Mouse (Mus musculus) cortical plate, adult 2 months (tissue): ENCODE measurements around the gene Ccdc124. TPM values are rescaled to one million over a fixed set of nuclear protein-coding genes. Genes with fewer than 3 reads are reported as not detected.

Source experiments
- H3K27ac ChIP-seq: fragments of 200-500 bp; 2 replicates; pipeline ENCODE4 v1.5.1; 2012; ENCODE audit warnings: low read length, control low read depth, inconsistent platforms; ENCODE audit not compliant: insufficient read depth
- H3K4me1 ChIP-seq: fragments of 200-500 bp; 2 replicates; pipeline ENCODE4 v1.6.1; 2011; ENCODE audit warnings: low read length; ENCODE audit not compliant: control insufficient read depth, insufficient read depth
- H3K4me3 ChIP-seq: fragments of 200-500 bp; 2 replicates; pipeline ENCODE4 v1.5.1; 2011; ENCODE audit warnings: mild to moderate bottlenecking, low read length, control low read depth; ENCODE audit not compliant: insufficient read depth
- CTCF ChIP-seq: fragments of 200-500 bp; IDR thresholded peaks from 2 replicates; pipeline ENCODE4 v1.5.1; 2011; ENCODE audit warnings: mild to moderate bottlenecking, control low read depth, low read length; ENCODE audit not compliant: insufficient read depth; ENCODE audit errors: extremely low read depth
- POLR2A ChIP-seq: fragments of 200-500 bp; IDR thresholded peaks from 2 replicates; pipeline ENCODE4 v1.6.1; 2011; ENCODE audit warnings: mild to moderate bottlenecking, low read length, control low read depth; ENCODE audit not compliant: insufficient read depth; ENCODE audit errors: extremely low read depth
- polyA plus RNA-seq: library from polyadenylated mRNA; depleted of rRNA; stranded (reverse); fragments of >200 nt; gene quantifications from 2 replicates; pipeline ENCODE4 v1.2.3, GENCODE M21; 2012

Ccdc124 gene
- polyA plus RNA-seq, 1 experiment, result 176 TPM

- Histone ChIP-seq H3K4me3 (no peak overlapping the region), H3K27ac (no peak overlapping the region), H3K4me1 (no peaks in the 10 kb centered on the region; the same call in 1 of the 2 replicates)
- TF ChIP-seq POLR2A (no peak), CTCF (no peak)
Measured at GRCm38 (mm10) chr8:70851837-70852236, 21.9 kb downstream of the Ccdc124 start.

- TF ChIP-seq POLR2A, result no peak
- TF ChIP-seq CTCF, result no peak
- no peak overlapping the region for H3K27ac ChIP-seq
- no peak overlapping the region for H3K4me3 ChIP-seq
- H3K4me1 ChIP-seq, result no peaks in the 10 kb centered on the region
Measured at GRCm38 (mm10) chr8:70850947-70851346, 22.8 kb downstream of the Ccdc124 start.

DNA sequence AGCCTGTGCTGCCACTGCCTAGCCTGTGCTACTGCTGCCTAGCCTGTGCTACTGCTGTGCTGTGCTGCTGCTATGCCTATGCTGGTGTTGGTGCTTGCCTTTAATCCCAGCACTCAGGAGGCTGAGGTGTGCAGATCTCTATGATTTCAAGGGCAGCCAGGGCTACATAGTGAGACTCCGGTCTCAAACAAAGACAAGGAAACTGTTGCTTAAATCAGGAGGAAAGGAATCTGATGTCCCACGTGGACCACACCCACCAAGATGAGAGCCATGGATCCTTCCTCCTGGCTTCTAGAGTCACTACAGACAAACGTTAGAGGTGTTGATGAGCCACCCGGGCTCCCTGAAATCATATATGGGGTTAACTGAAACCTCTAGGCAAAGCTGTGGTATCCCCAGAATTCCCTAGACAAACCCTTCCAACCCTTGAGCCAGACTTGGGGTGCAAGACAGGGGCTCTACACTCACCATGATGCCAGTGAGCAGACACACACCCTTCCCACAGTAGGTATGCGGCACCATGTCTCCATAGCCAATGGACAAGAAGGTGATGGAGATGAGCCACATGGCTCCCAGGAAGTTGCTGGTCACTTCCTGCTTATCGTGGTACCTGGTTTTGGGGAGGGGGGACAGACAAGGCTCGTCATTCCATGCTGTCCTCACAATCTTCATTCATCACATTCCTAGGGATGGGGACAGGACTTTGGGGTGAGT, 23.4 kb downstream of the Ccdc124 start:
- Histone ChIP-seq H3K4me3 (no peak overlapping the region), H3K4me1 (no peaks in the 10 kb centered on the region), H3K27ac (no peak overlapping the region)
- TF ChIP-seq POLR2A, result no peak
- TF ChIP-seq CTCF, result no peak

DNA sequence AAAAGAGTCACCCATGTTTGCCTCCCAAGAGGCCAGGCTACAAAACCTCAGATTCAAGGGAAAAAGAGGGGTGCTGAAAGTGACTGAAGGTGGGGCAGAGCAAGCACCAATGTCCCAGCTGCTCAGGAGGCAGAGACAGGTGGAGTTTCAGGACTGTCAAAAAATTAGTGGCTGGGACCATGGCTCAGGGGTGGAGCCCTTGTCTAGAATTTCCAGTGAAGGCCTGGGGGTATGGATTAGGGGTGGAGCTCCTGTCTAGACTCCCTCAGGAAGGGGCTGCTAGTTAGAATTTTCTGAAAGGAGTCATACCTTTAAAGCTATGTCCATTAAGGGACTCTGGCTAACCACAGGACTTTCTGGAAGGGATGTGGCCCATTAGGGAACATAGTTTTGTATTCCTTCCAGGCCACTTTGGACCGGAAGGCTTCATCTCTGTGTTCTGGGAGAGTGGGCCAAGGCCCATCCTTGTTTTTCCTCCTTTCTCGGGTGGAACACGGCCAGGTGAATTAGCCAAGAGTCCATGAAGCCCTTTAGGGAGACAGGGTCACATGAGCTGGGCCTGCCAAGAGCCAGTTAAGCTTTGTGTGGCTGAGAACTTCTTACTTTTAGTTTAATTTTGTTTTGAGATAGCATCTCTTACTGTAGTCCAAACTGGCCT, 24.3 kb downstream of the Ccdc124 start:
- no peak for TF ChIP-seq CTCF
- no peak for TF ChIP-seq POLR2A
- Histone ChIP-seq H3K4me1 (no peaks in the 10 kb centered on the region), H3K27ac (no peak overlapping the region), H3K4me3 (no peak overlapping the region)

- no peak for TF ChIP-seq POLR2A
- no peak for TF ChIP-seq CTCF
- H3K4me3 ChIP-seq, result no peak overlapping the region
Measured at GRCm38 (mm10) chr8:70846371-70847154, 27.2 kb downstream of the Ccdc124 start.

GRCm38 (mm10) chr8:70845108-70845507, 28.6 kb downstream of the Ccdc124 start:
- H3K27ac ChIP-seq, result no peak overlapping the region
- H3K4me1 ChIP-seq, result no peaks in the 10 kb centered on the region
- no peak overlapping the region for H3K4me3 ChIP-seq
- TF ChIP-seq CTCF (no peak), POLR2A (no peak)

More at GRCm38 (mm10) chr8:70846371-70847154, 27.2 kb downstream of the Ccdc124 start:
- no peaks in the 10 kb centered on the region for H3K4me1 ChIP-seq
- H3K27ac ChIP-seq, result no peak overlapping the region

DNA sequence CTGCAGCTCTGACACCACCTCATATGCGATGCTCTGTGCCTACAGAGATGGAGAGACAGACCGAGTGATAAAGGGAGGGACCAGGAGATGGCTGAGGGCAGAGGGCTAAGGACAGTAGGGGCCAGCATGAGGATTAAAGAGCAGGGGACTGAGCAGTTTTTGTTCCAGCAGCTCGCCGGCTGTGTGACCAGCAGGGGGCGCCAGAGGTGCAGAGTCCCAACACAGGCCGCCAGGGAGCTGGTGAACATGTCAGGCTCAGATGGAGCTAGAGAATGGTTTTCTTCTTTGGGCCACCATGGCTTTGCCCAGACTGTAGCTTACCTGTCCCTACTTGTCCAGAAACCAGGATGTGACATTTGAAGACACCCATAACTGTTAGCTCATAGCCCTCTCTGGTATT, 29.2 kb downstream of the Ccdc124 start:
- TF ChIP-seq CTCF, result peak; percentile 78
- TF ChIP-seq POLR2A, result no peak
- Histone ChIP-seq H3K27ac (no peak overlapping the region), H3K4me3 (no peak overlapping the region), H3K4me1 (no peaks in the 10 kb centered on the region)

GRCm38 (mm10) chr8:70843941-70844340, 29.8 kb downstream of the Ccdc124 start:
- no peak overlapping the region for H3K27ac ChIP-seq
- no peak overlapping the region for H3K4me3 ChIP-seq
- TF ChIP-seq CTCF (no peak), POLR2A (no peak)
- H3K4me1 ChIP-seq, result no peaks in the 10 kb centered on the region

DNA sequence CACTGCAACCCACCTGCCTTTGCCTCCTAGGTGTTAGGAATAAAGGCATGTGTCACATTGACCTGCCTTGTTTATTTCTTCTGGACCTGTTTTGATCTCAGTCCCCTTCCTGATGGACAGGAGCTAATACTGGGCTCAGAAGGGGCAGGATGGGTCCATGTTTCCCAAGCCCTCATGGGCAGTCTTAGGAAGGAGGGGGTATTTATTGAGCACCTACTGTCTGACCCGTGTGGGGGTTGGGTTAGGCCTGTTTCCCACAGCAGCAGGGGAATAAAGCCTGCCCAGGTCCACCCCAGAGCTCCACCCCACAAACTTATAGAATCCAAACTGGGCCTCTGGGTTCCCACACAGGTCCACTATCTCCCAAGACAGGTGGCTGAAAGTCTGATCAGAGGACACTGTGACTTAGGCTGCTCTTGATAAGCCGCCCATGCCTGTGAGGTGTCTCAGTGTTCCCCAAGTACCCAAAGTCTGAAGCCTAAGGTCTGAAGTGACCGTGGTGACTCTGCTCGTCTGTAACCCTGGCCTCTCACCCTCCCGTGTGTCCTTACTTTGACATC, 30.4 kb downstream of the Ccdc124 start:
- Histone ChIP-seq H3K4me1 (peaks cover 2% of the 10 kb centered on the region; the same call in 1 of the 2 replicates), H3K4me3 (no peak overlapping the region), H3K27ac (no peak overlapping the region)
- TF ChIP-seq POLR2A, result no peak
- TF ChIP-seq CTCF, result no peak
